Mouse (Mus musculus): ENCODE measurements around the gene Trip11. TPM values are rescaled to one million over a fixed set of nuclear protein-coding genes. Genes with fewer than 3 reads are reported as not detected.

Trip11 gene
- polyA plus RNA-seq, 1 experiment, result 0.22 TPM

DNA sequence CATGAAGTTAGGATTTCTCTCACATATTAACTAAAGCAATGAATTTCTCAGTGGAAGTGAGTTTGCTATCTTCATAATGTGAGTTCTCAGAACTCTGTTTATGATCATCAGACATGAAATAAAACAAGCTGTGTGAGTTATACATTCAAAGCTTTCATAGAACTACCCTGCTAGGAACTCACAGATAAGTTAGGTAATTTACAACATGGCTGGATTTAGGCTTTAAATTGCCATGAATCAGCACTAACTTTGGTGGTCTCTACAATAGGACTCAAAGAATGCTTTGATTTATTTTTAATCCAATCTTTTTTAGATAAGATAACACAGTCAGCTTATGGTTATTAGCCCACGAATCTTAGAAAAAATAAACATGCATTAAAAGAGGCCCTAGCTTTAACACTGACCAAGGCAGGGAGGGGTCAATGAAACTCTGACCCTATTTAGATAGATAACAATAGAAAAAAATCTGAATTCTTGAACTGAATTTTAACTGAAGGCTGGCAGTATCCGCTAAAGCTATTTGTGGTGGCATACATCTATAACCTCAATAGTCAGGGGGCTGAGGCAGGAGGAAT, 13.3 kb downstream of the Trip11 start:
- TF ChIP-seq FLI1 (IDR thresholded peaks at IDR 0.05; ENCODE audit: low read length) (no peak), GATA1 (IDR thresholded peaks at IDR 0.05; ENCODE audit: borderline replicate concordance, low read length) (no peak)
- Histone ChIP-seq H3K27me3 (replicated peaks) (no peaks in the 10 kb centered on the region), H3K9me3 (no peaks in the 10 kb centered on the region), H3K4me1 (peaks cover 12% of the 10 kb centered on the region), H3K36me3 (replicated peaks; ENCODE audit: low read length) (peaks cover 60% of the 10 kb centered on the region), H3K4me3 (replicated peaks) (no peak overlapping the region)

DNA sequence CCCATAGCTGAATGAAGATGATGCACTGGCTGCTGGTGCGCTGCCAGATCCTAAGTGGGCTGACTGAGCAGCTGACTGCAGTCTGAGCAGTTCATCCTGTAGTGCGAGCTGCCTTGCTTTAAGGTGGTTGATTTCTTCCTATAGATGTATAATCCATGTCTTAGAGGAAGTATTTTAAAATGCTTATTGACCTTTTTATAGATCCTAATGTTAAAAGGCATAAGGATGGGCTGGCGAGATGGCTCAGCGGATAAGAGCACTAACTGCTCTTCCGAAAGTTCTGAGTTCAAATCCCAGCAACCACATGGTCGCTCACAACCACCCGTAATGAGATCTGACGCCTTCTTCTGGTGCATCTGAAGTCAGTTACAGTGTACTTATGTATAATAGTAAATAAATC, 14.1 kb downstream of the Trip11 start:
- no peak overlapping the region for H3K4me3 ChIP-seq (replicated peaks)
- TF ChIP-seq FLI1 (IDR thresholded peaks at IDR 0.05; ENCODE audit: low read length) (no peak), GATA1 (IDR thresholded peaks at IDR 0.05; ENCODE audit: borderline replicate concordance, low read length) (no peak)
- H3K4me1 ChIP-seq, result peaks cover 7% of the 10 kb centered on the region; the same call in 1 of the 2 replicates
- no peaks in the 10 kb centered on the region for H3K27me3 ChIP-seq (replicated peaks)
- no peaks in the 10 kb centered on the region for H3K9me3 ChIP-seq
- H3K36me3 ChIP-seq (replicated peaks; ENCODE audit: low read length), result peaks cover 62% of the 10 kb centered on the region

DNA sequence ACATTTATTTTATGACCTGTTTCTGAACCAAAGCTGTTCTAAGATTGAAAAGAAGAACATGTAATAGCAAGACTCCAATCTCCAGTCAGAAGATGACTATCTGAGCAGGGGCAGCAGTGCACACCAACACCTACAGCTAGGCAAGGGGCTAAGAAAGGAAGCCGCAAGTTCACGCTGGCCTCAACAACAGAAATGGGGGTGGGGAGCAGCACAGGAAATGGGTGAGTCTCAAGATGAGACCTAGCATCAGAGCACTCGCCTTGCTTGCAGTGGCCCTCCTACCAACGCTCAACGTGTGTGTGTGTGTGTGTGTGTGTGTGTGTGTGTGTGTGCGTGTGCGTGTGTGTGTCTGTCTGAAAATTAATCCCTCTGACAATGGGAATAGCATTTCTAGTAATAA, 16.0 kb downstream of the Trip11 start:
- Histone ChIP-seq H3K4me3 (replicated peaks) (no peak overlapping the region), H3K9me3 (no peaks in the 10 kb centered on the region), H3K27me3 (replicated peaks) (no peaks in the 10 kb centered on the region), H3K36me3 (replicated peaks; ENCODE audit: low read length) (peaks cover 66% of the 10 kb centered on the region), H3K4me1 (peaks cover 6% of the 10 kb centered on the region; the same call in 1 of the 2 replicates)
- TF ChIP-seq GATA1 (IDR thresholded peaks at IDR 0.05; ENCODE audit: borderline replicate concordance, low read length) (no peak), FLI1 (IDR thresholded peaks at IDR 0.05; ENCODE audit: low read length) (no peak)

- Histone ChIP-seq H3K9me3 (no peaks in the 10 kb centered on the region), H3K27me3 (replicated peaks) (no peaks in the 10 kb centered on the region), H3K4me1 (peaks cover 13% of the 10 kb centered on the region; the same call in 1 of the 2 replicates), H3K4me3 (replicated peaks) (no peak overlapping the region), H3K36me3 (replicated peaks; ENCODE audit: low read length) (peaks cover 75% of the 10 kb centered on the region)
- TF ChIP-seq FLI1 (IDR thresholded peaks at IDR 0.05; ENCODE audit: low read length) (no peak), GATA1 (IDR thresholded peaks at IDR 0.05; ENCODE audit: borderline replicate concordance, low read length) (no peak)
Measured at GRCm38 (mm10) chr12:101893296-101893695, 19.8 kb downstream of the Trip11 start.

- peaks cover 13% of the 10 kb centered on the region; the same call in 1 of the 2 replicates for H3K4me1 ChIP-seq
- H3K9me3 ChIP-seq, result no peaks in the 10 kb centered on the region
- no peak overlapping the region for H3K4me3 ChIP-seq (replicated peaks)
- TF ChIP-seq FLI1 (IDR thresholded peaks at IDR 0.05; ENCODE audit: low read length), result no peak
- no peak for TF ChIP-seq GATA1 (IDR thresholded peaks at IDR 0.05; ENCODE audit: borderline replicate concordance, low read length)
- peaks cover 76% of the 10 kb centered on the region for H3K36me3 ChIP-seq (replicated peaks; ENCODE audit: low read length)
- no peaks in the 10 kb centered on the region for H3K27me3 ChIP-seq (replicated peaks)
Measured at GRCm38 (mm10) chr12:101892832-101893231, 20.2 kb downstream of the Trip11 start.

GRCm38 (mm10) chr12:101891066-101891465, 22.0 kb downstream of the Trip11 start:
- Histone ChIP-seq H3K27me3 (replicated peaks) (no peaks in the 10 kb centered on the region), H3K4me1 (peaks cover 13% of the 10 kb centered on the region; the same call in 1 of the 2 replicates), H3K9me3 (no peaks in the 10 kb centered on the region), H3K36me3 (replicated peaks; ENCODE audit: low read length) (peaks cover 82% of the 10 kb centered on the region), H3K4me3 (replicated peaks) (no peak overlapping the region)
- TF ChIP-seq GATA1 (IDR thresholded peaks at IDR 0.05; ENCODE audit: borderline replicate concordance, low read length) (no peak), FLI1 (IDR thresholded peaks at IDR 0.05; ENCODE audit: low read length) (no peak)

- TF ChIP-seq GATA1 (IDR thresholded peaks at IDR 0.05; ENCODE audit: borderline replicate concordance, low read length) (no peak), FLI1 (IDR thresholded peaks at IDR 0.05; ENCODE audit: low read length) (no peak)
- H3K4me1 ChIP-seq, result peaks cover 13% of the 10 kb centered on the region; the same call in 1 of the 2 replicates
- H3K4me3 ChIP-seq (replicated peaks), result no peak overlapping the region
- H3K36me3 ChIP-seq (replicated peaks; ENCODE audit: low read length), result peaks cover 88% of the 10 kb centered on the region
- no peaks in the 10 kb centered on the region for H3K9me3 ChIP-seq
- no peaks in the 10 kb centered on the region for H3K27me3 ChIP-seq (replicated peaks)
Measured at GRCm38 (mm10) chr12:101889351-101889750, 23.7 kb downstream of the Trip11 start.

GRCm38 (mm10) chr12:101888312-101888711, 24.8 kb downstream of the Trip11 start:
- no peak overlapping the region for H3K4me3 ChIP-seq (replicated peaks)
- peaks cover 13% of the 10 kb centered on the region; the same call in 1 of the 2 replicates for H3K4me1 ChIP-seq
- H3K36me3 ChIP-seq (replicated peaks; ENCODE audit: low read length), result peaks cover 88% of the 10 kb centered on the region
- H3K9me3 ChIP-seq, result no peaks in the 10 kb centered on the region
- no peaks in the 10 kb centered on the region for H3K27me3 ChIP-seq (replicated peaks)
- TF ChIP-seq GATA1 (IDR thresholded peaks at IDR 0.05; ENCODE audit: borderline replicate concordance, low read length) (no peak), FLI1 (IDR thresholded peaks at IDR 0.05; ENCODE audit: low read length) (no peak)

- no peak for TF ChIP-seq FLI1 (IDR thresholded peaks at IDR 0.05; ENCODE audit: low read length)
- no peak for TF ChIP-seq GATA1 (IDR thresholded peaks at IDR 0.05; ENCODE audit: borderline replicate concordance, low read length)
- peaks cover 82% of the 10 kb centered on the region for H3K36me3 ChIP-seq (replicated peaks; ENCODE audit: low read length)
- no peaks in the 10 kb centered on the region for H3K4me1 ChIP-seq
- no peak overlapping the region for H3K4me3 ChIP-seq (replicated peaks)
- H3K27me3 ChIP-seq (replicated peaks), result no peaks in the 10 kb centered on the region
- no peaks in the 10 kb centered on the region for H3K9me3 ChIP-seq
Measured at GRCm38 (mm10) chr12:101884926-101885325, 28.1 kb downstream of the Trip11 start.

DNA sequence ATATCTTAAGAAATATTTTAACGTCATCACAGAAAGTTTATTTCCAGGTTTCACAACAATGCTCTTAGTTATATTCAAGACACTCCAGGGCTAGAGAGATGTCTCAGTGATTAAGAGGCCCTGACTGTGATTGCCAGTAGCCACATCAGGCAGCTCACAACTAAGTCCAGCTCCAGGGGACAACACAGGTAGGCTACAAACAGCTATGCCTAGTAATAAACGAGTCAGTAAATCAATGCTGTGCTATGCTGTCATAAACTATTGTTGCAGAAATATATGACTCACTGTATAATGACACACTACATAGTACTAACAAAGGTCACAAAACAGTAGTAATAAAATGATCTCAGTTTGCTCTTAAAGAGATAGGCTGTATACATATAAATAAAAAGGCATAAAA, 36.7 kb downstream of the Trip11 start:
- TF ChIP-seq FLI1 (IDR thresholded peaks at IDR 0.05; ENCODE audit: low read length), result no peak
- no peak for TF ChIP-seq GATA1 (IDR thresholded peaks at IDR 0.05; ENCODE audit: borderline replicate concordance, low read length)
- Histone ChIP-seq H3K9me3 (no peaks in the 10 kb centered on the region), H3K4me1 (no peaks in the 10 kb centered on the region), H3K4me3 (replicated peaks) (no peak overlapping the region), H3K36me3 (replicated peaks; ENCODE audit: low read length) (peaks cover 83% of the 10 kb centered on the region), H3K27me3 (replicated peaks) (no peaks in the 10 kb centered on the region)

All from megakaryocyte, embryonic 14.5 days (primary cell).